Mouse (Mus musculus) ES-E14 (cell line): ENCODE data around the gene Ankrd12. TPM values are rescaled to one million over a fixed set of nuclear protein-coding genes. Genes with fewer than 3 reads are reported as not detected.

Experiments
- DNase-seq: peaks from one replicate; pipeline ENCODE4 v3.0.0-alpha.2; 2013; ENCODE audit warnings: low read depth, low spot score
- H3K27ac ChIP-seq: 2 replicates; pipeline ENCODE4 v1.5.1; 2012; ENCODE audit warnings: low read depth, mild to moderate bottlenecking, low read length, moderate library complexity, mixed read lengths; ENCODE audit not compliant: poor library complexity, insufficient read depth, severe bottlenecking
- H3K36me3 ChIP-seq: 2 replicates; pipeline ENCODE4 v1.6.1; 2012; ENCODE audit warnings: mild to moderate bottlenecking, low read length, moderate library complexity, mixed read lengths; ENCODE audit not compliant: control insufficient read depth, poor library complexity, insufficient read depth, severe bottlenecking
- H3K4me1 ChIP-seq, 2 experiments: fragments of 150-350 bp in 1 of 2; sonication (generic) in 1 of 2; 2 replicates each; pipeline ENCODE4 v1.6.1; 2012; ENCODE audit warnings: low read length in 2 of 2, mild to moderate bottlenecking in 1 of 2, mixed read lengths in 1 of 2; ENCODE audit not compliant: control insufficient read depth in 2 of 2, insufficient read depth in 2 of 2, poor library complexity in 1 of 2
- H3K4me3 ChIP-seq, 2 experiments: fragments of 150-350 bp in 1 of 2; sonication (generic) in 1 of 2; 2 replicates each; pipeline ENCODE4 v1.5.1; 2012; ENCODE audit warnings: low read length in 2 of 2, low read depth in 1 of 2, mild to moderate bottlenecking in 1 of 2, mixed read lengths in 1 of 2; ENCODE audit not compliant: insufficient read depth in 1 of 2, poor library complexity in 1 of 2, severe bottlenecking in 1 of 2
- H3K9ac ChIP-seq: 2 replicates; pipeline ENCODE4 v1.6.1; 2012; ENCODE audit warnings: low read depth, mild to moderate bottlenecking, low read length, mixed read lengths; ENCODE audit not compliant: poor library complexity, insufficient read depth, severe bottlenecking
- H3K9me3 ChIP-seq: fragments of 150-350 bp; sonication (generic); 2 replicates; pipeline ENCODE4 v1.6.1; 2012; ENCODE audit warnings: low read depth, mild to moderate bottlenecking, low read length; ENCODE audit not compliant: control insufficient read depth, insufficient read depth
- CHD2 ChIP-seq: IDR thresholded peaks from 2 replicates; pipeline ENCODE4 v1.6.1; 2014; ENCODE audit warnings: mild to moderate bottlenecking, low read depth, low read length, inconsistent platforms
- HCFC1 ChIP-seq: IDR thresholded peaks from 2 replicates; pipeline ENCODE4 v1.6.1; 2012; ENCODE audit warnings: low read length, inconsistent platforms, borderline replicate concordance; ENCODE audit not compliant: insufficient read depth
- MAFK ChIP-seq: IDR thresholded peaks from 2 replicates; pipeline ENCODE4 v1.6.1; 2014; ENCODE audit warnings: mild to moderate bottlenecking, low read depth, low read length, inconsistent platforms; ENCODE audit not compliant: insufficient read depth
- ZC3H11A ChIP-seq: IDR thresholded peaks from 2 replicates; pipeline ENCODE4 v1.6.1; 2012; ENCODE audit warnings: low read depth, mild to moderate bottlenecking, inconsistent platforms, low read length, borderline replicate concordance
- ZNF384 ChIP-seq: IDR thresholded peaks from 2 replicates; pipeline ENCODE4 v1.6.1; 2012; ENCODE audit warnings: low read depth, low read length, inconsistent platforms
- in situ Hi-C, 2 experiments: fragments of 600-800 bp; cut with MboI; formaldehyde crosslinking; loops; one replicate each; pipeline ENCODE4 v1.15.1; 2025; ENCODE audit warnings: low sequenced_read_pairs in 2 of 2, inconsistent platforms in 1 of 2; ENCODE audit not compliant: unreplicated experiment in 2 of 2
- total RNA-seq: library from RNA; depleted of rRNA; stranded (reverse); fragments of 300-350 nt; gene quantifications from 2 replicates; pipeline ENCODE4 v1.2.3, GENCODE M21; 2012

Ankrd12 gene
- total RNA-seq, 1 experiment = 8.3 TPM

DNA sequence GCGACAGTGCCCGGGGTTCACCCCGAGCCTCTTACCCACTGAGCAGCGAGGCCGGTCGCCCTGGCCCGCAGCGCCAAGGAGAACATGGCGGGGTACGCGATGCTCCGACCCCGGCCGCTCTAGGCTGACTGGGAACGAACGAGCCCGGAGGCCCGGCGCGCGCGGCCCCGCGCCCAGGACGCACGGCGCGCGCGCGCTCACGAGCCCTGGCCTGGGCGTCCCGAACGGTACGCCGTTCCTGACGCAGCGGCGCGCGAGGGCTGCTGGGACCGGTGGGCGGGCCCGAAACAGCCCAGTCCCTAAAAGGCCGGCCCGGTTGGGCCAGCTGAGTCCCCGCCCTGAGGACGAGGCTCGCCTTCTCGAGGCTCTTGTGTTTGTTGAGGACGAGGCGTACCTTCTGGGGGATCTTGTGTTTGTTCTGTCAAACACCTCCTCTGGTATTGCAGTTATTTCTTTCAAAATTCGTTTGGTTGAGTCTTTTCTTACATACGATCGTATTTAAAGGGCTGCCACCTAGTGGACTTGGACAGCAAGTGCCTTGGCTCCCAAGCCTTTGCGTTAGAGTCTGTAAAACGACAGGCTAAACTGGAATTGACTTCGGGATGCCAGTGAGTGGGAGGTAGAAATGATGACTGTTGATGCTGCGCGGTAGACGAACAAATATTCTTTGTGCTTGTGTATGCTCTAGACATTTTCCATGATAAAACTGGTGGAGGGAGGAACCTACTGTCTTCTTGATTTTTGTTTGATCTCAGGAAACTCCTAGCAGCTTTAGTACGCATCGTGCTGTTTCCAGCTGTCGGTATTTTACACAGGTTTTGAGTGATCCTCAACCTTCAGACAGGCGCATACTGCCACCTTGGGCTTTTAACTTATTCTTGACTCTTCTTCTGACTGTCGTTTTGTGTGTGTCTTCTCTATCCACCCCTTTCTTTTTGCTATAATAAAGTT is 24.8 kb upstream of the Ankrd12 start, which contains the start of gene Ndufv2:
TSS of gene Ndufv2 (minus strand) at position 180 of the 951 bp plus-strand sequence.
- peaks cover 2 to 5% of the 10 kb centered on the region in 2 experiments; a peak in 2 of 4 replicates for H3K4me1 ChIP-seq
- no peaks in the 10 kb centered on the region for H3K36me3 ChIP-seq
- peak within 1 kb of the TSS; percentile 84 for H3K9ac ChIP-seq
- H3K4me3 ChIP-seq = peak within 1 kb of the TSS; percentile 81 to 99
- TF ChIP-seq ZNF384 (no peak), HCFC1 (peak; percentile 64), MAFK (no peak)
- H3K27ac ChIP-seq = peak within 1 kb of the TSS; percentile 72
- H3K9me3 ChIP-seq = no peaks in the 10 kb centered on the region
- DNase-seq = peak; percentile 92
- in situ Hi-C loops = no loop called here

DNA sequence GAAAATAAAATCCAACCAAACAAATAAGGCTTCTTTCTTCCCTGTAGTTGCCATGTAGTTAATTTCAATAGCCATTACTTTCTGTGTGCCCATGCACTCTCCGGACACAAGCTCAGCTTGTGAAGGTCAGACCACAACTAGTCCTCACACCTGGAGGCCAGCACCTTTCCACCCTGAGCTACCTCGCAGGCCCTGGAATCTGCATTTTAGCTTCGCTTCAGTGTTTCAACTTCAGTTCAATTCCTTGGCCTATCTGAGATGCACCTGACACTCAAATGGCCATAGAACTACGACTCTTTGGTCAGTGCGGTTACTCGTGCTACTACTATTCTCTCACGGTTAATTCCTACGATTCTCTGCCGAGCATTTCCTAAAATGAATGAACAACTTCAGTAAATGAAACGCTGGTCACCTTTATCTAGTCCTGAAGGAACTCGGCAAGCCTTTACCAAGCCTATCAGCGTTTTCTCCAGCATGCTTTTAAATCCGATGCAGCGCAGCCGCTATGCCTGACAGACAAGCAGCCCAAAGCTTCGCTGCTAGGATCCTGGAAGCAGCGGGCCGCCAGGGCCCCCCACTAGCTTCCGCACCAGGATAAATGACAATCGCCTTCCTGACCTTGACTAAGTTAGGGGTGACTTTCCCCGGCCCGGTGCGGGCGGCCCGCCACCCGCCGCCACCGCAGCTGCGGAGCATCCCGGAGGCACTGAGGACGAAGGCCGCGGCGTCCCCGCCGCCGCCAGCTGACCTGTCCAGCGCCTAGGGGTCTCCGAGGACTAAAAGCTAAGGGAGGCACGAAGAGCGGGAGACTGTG is 23.9 kb upstream of the Ankrd12 start:
- Histone ChIP-seq H3K4me3 (peak overlapping the region; percentile 81 to 99), H3K4me1 (peaks cover 2 to 5% of the 10 kb centered on the region in 2 experiments; a peak in 2 of 4 replicates), H3K9me3 (no peaks in the 10 kb centered on the region), H3K9ac (peak overlapping the region; percentile 84), H3K27ac (peak overlapping the region; percentile 72), H3K36me3 (no peaks in the 10 kb centered on the region)
- DNase-seq = no peak
- TF ChIP-seq CHD2 (no peak), MAFK (no peak), ZC3H11A (no peak), HCFC1 (no peak)
- in situ Hi-C loops = no loop called here

DNA sequence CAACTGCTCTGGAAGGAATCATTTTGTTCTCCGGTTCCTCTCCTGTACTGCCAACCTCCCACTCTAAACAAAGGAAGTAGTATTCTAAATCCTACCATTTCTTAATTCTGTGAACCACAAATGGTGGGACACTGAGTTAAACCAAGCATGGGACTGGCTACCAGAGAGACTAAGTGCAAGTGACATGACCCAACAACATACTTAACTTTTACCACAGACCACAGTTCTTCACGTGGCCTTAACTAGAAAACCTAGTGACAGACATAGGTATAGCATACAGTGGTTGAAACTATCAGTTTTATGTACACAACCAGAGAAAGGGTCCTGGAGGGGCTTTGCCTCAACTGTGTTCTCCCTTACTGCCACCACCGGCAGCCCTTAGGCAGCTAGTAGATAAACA is 15.8 kb upstream of the Ankrd12 start:
- Histone ChIP-seq H3K36me3 (no peaks in the 10 kb centered on the region; the same call in 1 of the 2 replicates), H3K27ac (no peak overlapping the region), H3K9ac (no peak overlapping the region), H3K4me1 (peaks cover 0 to 2% of the 10 kb centered on the region in 2 experiments; a peak in 2 of 4 replicates), H3K4me3 (no peak overlapping the region), H3K9me3 (no peaks in the 10 kb centered on the region)
- in situ Hi-C loops = no loop called here
- TF ChIP-seq MAFK = no peak
- no peak for TF ChIP-seq ZC3H11A
- no peak for DNase-seq

DNA sequence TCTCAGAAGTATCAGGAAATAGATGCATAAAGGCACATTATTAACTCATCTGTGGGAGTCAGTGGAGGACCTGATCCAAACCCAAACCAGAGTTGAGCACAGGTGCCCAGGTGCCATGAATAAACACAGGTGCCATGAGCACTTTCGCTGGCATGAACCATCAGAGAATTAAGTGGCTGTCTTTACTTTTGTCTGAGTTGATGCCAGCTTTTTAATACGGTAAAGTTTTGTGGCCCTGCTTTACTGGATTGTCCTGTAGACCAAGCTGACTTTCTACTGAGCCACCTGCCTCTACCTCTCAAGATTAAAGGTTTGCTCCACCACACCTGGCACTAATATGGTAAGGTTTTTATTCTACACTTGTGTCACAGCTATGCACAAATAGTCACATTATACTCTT is 15.2 kb upstream of the Ankrd12 start:
- H3K4me1 ChIP-seq = peaks cover 0 to 2% of the 10 kb centered on the region in 2 experiments; a peak in 2 of 4 replicates
- TF ChIP-seq ZC3H11A = no peak
- TF ChIP-seq MAFK = no peak
- TF ChIP-seq ZNF384 = no peak
- no peak for TF ChIP-seq CHD2
- no peak for TF ChIP-seq HCFC1
- no peak overlapping the region for H3K4me3 ChIP-seq
- H3K27ac ChIP-seq = no peak overlapping the region
- no peak for DNase-seq
- H3K9ac ChIP-seq = no peak overlapping the region
- H3K9me3 ChIP-seq = no peaks in the 10 kb centered on the region
- H3K36me3 ChIP-seq = no peaks in the 10 kb centered on the region; the same call in 1 of the 2 replicates
- in situ Hi-C loops = no loop called here
